Mouse (Mus musculus) frontal cortex, postnatal 10 days (tissue): Measurements from ENCODE around the gene Asprv1.
A peak's percentile ranks its signal among the peaks of the same experiment; 100 is the strongest.

Experiments
- DNase-seq, 2 experiments: peaks; one replicate each; pipeline ENCODE4 v3.0.0; 2022; ENCODE audit warnings: low spot score in 2 of 2, mixed read lengths in 1 of 2

Asprv1 gene

DNA sequence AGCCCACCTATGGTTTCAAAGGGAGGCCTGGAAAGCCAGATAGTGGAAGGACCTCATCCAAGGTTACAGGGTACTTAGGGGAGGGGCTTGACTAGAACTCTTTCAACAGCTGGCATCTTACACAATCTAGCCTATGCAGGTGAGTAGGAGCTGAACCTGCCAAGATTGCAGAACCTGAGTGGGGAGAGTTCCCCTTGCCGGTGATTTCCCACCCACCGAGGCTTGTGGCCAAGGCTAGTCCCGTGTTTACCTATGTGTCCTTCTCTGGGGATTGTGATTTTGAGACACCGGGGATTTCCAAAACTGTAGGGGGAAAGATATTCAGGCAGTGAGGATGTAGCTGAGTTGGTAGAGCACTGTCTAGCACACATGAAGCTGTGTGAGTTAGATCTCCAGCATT is 12.7 kb upstream of the Asprv1 start:
- no peak for DNase-seq

- DNase-seq: no peak
Observed at GRCm38 (mm10) chr6:86623201-86623600, 4.8 kb upstream of the Asprv1 start.

DNA sequence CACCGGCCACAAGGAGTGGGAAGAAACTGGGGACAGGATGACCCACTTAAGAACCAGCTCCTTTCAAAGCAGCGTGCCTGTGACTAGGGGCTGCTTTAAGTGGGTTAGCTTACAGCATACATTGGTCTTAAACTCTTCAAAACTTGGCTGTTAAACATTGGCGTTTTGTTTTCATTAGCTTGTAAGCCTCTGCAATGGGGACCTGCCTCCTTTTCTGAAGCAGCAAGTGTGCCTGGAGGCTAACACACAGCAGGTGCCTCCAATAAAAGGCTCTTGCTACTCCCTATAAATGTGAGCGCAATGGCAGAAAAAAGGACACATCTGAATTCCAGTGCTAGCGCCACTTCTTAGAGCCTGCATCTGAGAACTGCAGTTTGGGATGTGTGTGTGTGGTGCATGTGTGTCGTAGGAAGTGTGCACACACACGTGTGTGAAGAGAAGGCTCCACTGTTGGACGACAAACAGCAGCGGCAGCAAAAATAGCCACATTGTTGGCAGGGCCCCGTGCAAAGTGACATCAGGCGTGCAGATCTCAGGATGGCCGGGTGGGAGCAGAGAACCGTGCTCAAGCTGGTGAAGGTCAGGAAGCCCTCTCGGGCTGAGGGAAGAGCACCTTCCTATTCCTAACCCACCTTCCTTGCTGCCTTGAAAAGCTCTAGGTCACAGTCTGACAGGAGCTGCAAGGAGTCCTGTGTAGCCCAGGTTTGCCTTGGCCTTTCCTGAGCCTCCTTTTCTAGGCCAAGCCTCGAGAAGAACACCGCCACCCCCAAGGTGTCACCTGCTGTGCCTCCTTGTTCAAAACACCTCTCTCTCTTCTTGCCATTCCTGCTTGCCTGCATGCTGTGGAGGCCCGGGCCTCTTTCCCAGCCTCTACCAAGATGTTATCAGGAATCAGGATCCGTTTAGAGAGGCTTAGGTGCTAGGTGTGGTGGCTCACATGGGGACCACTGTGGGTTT is 3.6 kb upstream of the Asprv1 start:
- peak in 1 of 2 experiments; percentile 50 for DNase-seq

DNA sequence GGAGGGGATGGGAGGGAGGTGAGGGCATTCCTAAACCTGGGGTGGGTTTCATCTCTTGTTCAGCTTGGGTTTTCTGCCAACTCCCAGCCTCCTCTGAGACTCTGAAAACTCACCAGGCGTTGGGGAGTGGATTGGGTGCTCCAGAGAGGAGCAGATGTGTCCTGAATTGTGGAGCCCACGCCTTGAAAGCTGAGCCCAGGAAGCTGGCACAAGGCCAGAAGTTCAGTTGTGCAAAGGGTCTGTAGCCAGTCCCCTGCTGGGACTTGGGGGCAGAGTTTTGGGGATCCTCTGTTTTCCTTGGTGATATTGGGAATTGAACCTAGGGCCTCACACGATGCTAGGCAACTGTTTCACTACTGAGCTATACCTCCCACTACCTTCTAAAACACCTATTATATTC is 2.2 kb downstream of the Asprv1 start:
- DNase-seq: no peak

GRCm38 (mm10) chr6:86636495-86636894 is 8.5 kb downstream of the Asprv1 start:
- DNase-seq: no peak

DNA sequence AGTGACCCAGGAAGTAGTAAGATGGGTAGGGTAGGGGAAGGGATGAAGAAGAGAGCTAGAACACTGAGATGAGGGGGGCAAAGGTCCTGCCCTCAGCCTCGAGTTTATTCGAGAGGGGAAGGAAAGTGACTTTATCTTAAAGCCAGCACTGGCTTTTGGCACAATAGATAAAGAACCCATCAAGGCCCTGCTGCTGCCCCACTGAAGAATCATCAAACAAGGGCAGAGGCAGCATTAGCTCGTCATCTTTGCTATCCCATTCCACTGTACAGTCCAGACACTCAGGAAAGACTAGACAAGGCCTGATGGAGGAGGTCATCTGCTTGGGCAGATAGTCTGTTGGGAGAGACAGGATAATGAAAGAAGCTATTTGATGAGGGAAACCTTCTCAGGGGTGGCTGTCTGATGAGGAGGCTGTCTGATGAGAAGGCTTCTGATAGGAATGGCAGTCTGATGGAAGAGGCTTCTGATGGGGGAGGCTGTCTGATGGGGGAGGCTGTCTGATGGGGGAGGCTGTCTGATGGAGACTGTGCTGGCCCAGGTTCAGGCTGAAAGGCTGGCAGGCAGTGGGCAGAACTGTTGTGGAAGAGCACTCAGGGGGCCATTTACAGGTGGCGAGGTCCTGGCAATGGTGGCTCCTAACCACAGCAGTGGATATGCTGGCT is 9.3 kb downstream of the Asprv1 start:
- DNase-seq: no peak

- no peak for DNase-seq
Observed at GRCm38 (mm10) chr6:86637860-86638259, 9.9 kb downstream of the Asprv1 start.

GRCm38 (mm10) chr6:86638434-86638833 is 10.5 kb downstream of the Asprv1 start:
- no peak for DNase-seq

DNA sequence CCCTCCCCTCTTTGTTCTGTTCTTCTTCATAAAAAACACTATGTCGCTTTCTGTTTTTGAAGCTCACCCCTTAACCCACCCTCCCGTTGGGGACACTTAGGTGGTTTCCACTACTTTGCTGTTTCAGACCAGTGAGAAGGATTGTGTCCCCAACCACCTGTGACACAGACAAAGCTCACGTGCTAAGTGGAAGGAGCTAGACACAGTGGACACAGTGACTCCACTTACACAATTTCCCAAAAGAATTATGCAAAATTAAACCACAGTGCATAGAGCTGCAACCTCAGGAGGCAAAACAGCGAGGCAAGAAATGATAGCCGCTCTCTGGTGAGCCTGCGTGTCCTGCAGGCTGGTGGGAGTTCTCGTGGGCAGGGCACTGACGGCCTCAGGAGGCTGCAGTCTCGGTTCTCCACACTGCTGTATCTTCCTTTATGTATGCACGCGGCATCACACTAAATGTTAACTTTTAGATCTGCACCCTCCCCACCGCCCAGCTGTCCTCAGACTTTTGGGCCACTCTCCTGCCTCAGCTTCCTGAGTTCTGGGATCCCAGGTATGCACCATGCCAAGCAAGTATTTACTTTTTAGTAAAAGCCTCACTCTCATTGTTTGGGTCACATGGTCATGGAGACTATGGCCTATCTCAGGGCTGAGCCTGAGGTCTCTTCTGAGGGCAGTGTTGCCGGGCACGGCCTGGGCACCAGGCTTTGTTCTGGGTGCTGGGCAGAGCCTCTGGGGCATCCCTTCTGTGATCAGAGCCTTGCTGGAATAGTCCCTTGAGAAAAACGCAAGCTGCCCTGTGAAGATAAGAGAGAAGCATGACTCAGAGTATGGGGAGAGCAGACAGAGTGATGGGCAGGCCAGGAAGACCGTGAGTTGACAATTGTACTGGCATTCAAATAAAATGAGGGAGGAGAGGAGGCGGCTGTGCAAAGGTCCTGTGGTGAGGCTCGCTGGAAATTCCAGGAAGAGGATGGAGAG is 11.5 kb downstream of the Asprv1 start:
- no peak for DNase-seq

GRCm38 (mm10) chr6:86640161-86640560 is 12.2 kb downstream of the Asprv1 start:
- DNase-seq: no peak

DNA sequence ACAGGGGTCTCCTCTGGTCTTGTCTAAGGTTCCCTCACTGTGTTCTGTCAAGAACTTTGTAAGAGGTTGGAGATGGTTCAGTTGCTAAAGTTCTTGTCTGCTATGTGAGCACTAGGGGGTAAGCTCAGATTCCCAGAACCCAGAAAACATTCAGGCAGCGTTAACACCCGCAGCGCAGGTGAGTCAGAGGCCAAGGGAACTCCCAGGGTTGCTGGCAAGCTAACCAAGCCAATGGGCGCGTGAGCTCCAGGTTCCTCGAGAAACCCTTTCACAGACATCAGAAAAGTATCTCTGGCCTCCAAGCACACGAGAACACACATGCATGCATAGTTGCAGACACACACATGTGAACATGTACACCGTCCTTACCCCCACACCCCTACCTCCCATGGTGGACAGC is 12.8 kb downstream of the Asprv1 start:
- DNase-seq: no peak

- no peak for DNase-seq
Observed at GRCm38 (mm10) chr6:86641716-86642115, 13.8 kb downstream of the Asprv1 start.

- DNase-seq: no peak
Observed at GRCm38 (mm10) chr6:86644775-86645400, 16.9 kb downstream of the Asprv1 start.

- no peak for DNase-seq
Observed at GRCm38 (mm10) chr6:86645551-86645950, 17.6 kb downstream of the Asprv1 start.

- DNase-seq: no peak
Observed at GRCm38 (mm10) chr6:86646143-86646542, 18.2 kb downstream of the Asprv1 start.

DNA sequence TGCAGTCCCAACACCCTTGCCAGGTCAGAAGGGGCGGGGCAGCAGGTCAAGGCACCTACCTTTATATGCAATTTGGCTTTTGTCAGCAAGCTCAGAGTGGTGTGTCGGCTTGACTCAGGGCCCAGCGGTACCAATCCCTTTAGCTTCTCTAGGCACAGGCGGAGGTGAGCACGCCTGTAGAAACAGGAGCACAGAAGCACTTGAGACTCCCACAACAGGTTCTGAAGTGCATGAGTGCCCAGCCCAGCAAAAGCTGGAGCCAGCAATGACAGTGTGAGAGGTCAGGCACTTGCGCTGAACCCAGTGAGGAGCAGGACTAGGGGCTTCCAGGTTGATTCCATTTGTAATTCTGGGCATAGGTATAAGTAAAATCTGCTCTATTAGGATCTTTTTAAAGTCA is 25.1 kb downstream of the Asprv1 start:
- no peak for DNase-seq

DNA sequence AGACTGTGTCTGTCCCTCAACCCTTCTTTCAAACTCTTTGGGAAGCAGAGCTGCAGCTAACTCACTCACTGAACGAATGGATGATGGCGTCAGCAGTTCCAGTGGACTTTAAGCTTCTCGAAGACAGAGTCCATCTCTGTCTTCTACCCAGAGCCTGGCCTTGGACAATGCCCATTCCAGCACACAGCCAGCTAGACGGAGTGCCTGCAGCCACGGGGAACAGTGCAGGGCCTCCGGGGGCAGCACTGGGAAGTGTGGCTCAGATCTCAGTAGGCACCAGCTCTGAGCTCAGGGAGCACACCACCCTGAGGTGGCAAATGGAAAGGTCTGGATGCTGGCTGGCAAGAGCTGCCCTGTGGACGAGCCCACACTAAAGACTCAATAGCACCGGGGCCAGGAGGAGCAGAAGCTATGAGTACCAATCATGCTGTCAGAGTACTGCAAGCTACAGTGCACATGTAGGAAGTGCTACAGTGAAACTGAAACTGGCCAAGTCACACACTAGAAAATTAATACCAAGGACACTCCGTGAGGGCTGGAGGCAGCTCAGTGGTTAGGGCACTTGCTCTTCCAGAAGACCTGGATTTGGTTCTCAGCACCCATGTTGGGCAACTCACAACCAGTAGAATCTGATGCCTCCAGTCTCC is 26.4 kb downstream of the Asprv1 start:
- no peak for DNase-seq

GRCm38 (mm10) chr6:86658501-86658900 is 30.5 kb downstream of the Asprv1 start:
- no peak for DNase-seq

GRCm38 (mm10) chr6:86660161-86660877 is 32.4 kb downstream of the Asprv1 start:
- DNase-seq: no peak

DNA sequence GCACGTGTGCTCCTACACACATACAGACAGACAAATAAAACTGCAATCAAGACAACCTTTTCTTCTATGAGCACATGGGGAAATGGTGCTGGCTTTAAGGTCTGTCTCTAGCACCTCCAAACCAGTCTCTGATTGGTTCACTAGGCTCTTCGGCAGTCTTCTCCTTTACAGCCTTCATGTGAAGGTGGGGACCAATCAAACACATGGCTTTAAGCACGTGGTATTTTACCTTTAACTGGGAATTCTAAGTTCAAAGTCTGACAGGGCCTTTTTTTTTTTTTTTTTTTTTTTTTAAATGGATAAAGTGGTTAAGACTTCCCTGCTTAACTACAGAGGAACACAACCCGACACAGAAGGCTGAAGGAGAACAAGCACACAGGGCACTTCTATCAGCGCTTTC is 37.1 kb downstream of the Asprv1 start:
- no peak for DNase-seq
